Mouse (Mus musculus): ENCODE measurements around the gene AL732309.1.

- TF ChIP-seq CTCF (IDR thresholded peaks at IDR 0.05; ENCODE audit: low read depth, low read length): peak; percentile 86
- TF ChIP-seq POLR2A (IDR thresholded peaks at IDR 0.05; ENCODE audit: borderline replicate concordance, low read depth, low read length): no peak
Observed at GRCm38 (mm10) chr2:25292856-25293255, 46.2 kb upstream of the AL732309.1 start.

Measured in bone marrow macrophage, adult 2 months (primary cell).